Mouse (Mus musculus) left cerebral cortex, adult 18-20 months (tissue): ENCODE results near the gene Sox5. TPM values are rescaled to one million over a fixed set of nuclear protein-coding genes. Genes with fewer than 3 reads are reported as not detected.

Experiments
- DNase-seq, 2 experiments: peaks; one replicate each; pipeline ENCODE4 v3.0.0; 2021 to 2022; ENCODE audit warnings: low spot score in 2 of 2, mixed read lengths in 1 of 2
- total RNA-seq, 2 experiments: library from RNA; stranded (reverse); gene quantifications; 2 replicates each; pipeline ENCODE4 v1.2.3; 2021

Sox5 gene
- total RNA-seq, 2 experiments from 2014 or later, result 49.5 to 54.4 TPM

DNA sequence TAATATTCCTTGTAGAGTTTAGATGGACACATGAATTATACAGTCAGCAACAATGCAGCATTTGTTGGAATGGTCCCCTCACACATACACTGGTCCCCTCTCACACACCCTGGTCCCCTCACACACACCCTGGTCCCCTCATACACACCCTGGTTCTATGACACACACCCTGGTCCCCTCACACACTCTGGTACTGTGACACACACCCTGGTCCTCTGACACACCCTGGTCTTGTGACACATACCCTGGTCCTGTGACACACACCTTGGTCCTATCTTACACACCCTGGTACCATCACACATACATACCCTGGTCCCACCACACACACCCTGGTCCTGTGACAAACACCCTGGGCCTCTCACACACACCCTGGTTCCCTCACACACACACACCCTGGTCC lies 794.2 kb downstream of the Sox5 start:
- DNase-seq, result no peak

DNA sequence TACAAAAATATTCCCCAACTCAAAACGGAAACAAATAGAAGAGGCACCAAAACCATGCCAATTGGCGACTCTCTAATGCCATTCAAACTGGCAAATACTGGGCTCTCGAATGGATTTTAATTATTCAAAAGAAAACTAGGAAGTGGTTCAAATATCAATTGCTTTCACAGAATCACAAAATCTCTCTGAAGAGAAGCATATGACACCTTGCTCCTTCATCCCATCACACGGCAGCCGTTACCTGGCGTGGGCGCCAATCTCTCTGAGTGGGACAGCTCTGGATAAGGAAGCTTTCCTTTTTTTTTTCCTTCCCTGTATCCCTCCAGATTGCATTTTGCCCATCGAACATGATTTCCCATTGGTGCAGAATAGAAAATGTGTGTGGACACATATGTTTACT lies 801.6 kb downstream of the Sox5 start:
- no peak for DNase-seq

- peak in 1 of 2 experiments; percentile 15 for DNase-seq
Observed at GRCm38 (mm10) chr6:143967724-143968400, 813.9 kb downstream of the Sox5 start.

- no peak for DNase-seq
Observed at GRCm38 (mm10) chr6:143960487-143960886, 821.3 kb downstream of the Sox5 start.

DNA sequence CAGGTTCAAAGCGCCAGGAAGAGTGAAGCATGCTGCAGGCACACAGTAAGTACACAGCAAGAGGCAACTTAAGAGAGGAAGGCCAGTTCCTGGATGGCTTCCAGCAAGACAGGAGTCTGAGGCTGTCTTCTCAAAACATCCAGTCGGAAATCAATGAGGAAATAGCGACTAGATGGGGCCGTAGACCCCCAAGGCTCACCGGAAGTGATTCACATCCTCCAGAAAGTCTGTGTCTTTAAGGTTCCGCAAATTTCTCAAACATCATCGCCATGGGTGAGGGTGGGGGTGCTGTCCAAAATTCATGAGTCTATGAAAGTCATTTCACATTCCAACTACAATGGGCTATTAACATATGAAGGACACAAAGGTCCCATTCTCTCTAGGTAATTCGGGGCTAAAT lies 821.7 kb downstream of the Sox5 start:
- DNase-seq, result no peak

- peak in 1 of 2 experiments; percentile 12 for DNase-seq
Observed at GRCm38 (mm10) chr6:143958372-143958771, 823.4 kb downstream of the Sox5 start.

DNA sequence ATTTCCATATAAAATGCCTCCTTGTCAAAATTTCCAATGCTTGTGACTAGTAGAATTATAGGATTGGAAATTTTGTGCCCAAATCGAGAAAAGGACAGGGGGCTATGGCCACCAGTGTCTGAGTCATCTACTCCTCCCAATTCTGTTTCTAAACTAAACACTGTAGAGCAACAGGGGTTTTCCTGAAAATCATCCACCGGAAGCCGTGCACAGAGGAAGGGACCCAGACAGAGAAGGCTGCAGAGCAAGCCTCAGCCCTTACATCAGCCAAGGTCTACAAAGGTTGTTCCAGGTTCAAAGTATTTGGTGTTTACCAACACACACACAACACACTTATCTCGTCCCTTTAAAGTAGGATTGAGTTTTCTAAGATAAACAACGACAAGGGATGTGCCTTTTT lies 824.7 kb downstream of the Sox5 start:
- no peak for DNase-seq

DNA sequence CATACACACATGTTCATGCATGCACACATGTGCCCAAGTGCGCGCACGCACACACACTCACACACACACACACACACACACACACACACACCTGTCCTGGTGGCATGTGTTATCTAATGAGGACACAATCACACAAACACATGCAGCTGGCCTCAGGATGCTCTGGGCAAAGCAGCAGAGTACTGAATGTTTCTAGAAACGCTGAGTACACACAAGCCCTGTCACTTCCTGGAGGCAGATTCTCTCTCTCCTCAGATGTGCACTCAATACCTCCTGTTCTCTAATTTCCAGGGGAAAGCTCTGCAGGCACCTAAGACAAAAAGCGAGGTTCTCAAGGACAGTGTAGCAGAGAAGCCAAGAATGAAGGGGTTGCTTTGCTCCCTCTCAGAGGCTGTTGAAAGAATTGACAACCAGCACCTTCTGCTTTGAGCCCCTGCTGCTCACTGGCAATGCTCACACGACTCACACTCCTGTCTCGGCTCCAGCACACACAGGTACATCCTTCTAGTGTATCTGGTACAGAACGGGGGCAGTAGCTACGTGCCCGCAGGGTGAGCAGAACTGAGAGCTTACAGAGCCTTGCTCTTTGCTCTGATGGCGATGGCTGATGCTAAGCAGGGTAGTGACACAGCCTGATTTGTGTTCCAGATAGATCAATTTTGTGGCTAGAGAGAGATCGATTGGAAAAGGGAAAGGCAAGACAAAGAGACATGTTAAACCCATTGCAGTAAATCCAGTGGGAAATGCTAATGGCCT lies 833.0 kb downstream of the Sox5 start:
- DNase-seq, result no peak

DNA sequence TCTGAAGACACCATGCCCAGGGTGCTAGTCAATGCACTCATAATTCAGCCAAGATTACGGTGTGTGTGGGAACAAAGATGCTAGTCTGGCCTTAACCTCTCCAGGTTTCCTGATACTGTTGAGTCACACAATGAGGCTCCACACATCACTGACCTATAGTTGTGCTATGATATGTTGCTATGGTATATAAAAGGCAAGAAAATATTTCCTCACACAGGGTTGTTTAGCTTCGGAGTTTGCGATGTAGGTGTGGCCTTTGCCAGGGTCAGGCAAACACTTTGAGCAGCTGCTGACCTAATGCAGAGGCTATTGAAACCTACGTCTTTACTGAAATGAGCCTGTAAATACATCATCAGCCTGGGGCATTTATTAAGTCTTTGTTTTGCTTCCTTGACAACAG lies 833.7 kb downstream of the Sox5 start:
- no peak for DNase-seq

DNA sequence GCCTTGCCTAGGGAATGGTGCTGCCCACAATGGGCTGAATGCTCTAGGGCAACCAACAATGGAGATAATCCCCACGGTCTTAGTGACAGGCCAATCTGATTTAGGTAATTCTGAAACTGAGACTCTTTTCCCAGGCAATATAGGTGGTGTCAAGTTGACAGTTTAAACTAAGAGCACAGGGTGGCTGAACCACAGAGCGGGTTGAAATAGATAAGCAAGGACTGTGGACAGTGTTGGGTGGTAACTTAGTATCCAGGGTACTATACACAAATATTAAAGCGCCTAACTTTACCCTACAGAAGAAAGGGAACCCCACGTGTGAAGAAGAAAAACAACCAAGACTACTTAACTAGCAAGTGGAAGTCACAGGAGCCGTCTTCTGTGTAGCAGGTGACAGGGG lies 838.7 kb downstream of the Sox5 start:
- no peak for DNase-seq

GRCm38 (mm10) chr6:143941291-143941785 lies 840.4 kb downstream of the Sox5 start:
- DNase-seq, result no peak

- no peak for DNase-seq
Observed at GRCm38 (mm10) chr6:143923146-143923545, 858.6 kb downstream of the Sox5 start.

DNA sequence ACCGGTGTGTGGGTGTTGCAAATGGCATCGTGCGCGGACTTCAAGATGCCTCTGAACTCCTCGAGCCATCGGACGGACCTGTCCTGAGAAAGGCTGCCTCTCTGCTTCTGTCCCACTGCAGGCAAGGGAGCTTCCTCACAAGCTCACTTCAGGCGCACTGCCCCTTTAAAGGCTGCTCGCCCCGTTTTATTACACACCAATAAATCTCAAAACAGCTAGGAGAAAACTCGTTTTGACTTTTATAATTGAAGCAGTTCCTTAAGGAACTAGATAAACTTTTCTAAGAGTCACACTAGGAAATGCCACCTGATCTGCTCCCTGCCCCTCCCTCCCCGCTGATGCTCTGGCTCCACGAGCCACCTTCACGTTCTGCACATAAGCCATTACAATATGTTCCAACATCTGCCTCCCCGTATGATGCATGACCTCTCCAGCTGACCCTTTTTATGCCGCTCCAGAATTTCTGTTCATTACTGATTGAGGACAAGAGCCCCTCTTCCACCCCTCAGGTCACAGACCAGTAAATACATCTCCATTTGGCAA lies 863.3 kb downstream of the Sox5 start:
- no peak for DNase-seq

DNA sequence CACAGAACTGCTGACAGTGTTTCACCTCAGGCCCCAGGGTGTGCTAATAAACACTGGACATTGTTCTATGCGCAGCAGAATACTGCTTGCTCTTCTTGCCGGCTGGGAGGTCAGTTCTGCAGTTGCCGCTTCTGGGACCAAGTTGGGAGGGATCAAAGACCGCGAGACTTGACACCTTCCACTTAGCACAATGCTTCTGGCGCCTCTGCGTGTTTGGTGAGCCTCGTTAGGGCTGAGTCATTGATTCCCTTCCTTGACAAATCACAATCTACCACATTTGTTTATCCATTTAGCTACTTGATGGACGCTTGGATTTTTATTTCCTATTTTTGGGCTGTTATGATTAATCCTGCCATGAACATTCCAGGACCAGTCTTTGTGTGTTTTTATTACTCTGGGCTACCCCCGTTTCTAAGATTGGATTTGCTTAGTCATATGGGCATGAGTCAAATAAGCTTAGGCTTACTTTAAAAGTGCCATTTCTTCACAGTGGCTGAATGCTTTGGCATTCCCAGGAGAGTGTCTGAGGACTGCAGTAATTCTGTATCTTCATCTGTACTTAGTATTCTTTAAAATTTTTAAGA lies 865.5 kb downstream of the Sox5 start:
- no peak for DNase-seq

DNA sequence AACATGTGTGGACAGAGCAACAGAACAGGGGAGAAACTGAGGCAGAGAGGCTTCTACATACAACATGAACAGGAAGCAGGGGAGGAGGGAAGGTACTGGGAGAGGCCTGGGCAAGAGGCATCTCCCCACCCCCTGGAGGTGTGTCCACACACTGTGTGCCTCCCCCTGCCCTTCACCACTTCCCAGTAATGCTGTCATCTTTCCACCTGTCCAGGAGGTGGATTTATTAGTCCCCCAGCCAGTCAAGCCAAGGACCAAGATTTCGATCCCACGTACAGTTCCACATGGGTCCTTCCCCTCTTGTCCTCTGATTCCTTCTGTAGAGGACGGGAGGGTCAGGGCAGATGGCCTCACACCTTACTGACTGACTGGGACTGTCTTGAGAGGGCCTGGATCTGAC lies 866.1 kb downstream of the Sox5 start:
- no peak for DNase-seq

DNA sequence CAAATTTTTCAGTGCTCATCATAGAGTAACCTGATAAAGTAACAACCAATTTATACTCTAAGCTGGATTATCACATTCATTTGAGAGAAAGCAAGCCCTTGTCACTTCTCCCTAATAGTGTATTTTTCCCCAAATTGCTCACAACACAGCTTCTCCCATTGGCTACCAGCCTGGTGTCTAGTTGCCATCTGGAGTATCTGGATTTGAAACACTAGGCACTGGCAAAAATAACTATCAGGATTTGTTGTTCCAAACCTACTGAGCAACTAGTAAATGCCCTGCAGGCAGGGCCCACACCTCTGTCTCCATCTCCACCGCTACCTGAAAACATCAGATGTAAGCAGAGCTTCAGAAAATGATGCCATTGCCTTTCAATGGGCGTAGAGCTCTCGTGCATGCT lies 869.5 kb downstream of the Sox5 start:
- DNase-seq, result no peak

- no peak for DNase-seq
Observed at GRCm38 (mm10) chr6:143904693-143905031, 877.1 kb downstream of the Sox5 start.

- no peak for DNase-seq
Observed at GRCm38 (mm10) chr6:143903981-143904692, 877.6 kb downstream of the Sox5 start.

GRCm38 (mm10) chr6:143900871-143901270 lies 880.9 kb downstream of the Sox5 start:
- no peak for DNase-seq

GRCm38 (mm10) chr6:143895092-143895491 lies 886.7 kb downstream of the Sox5 start:
- no peak for DNase-seq

GRCm38 (mm10) chr6:143892869-143893268 lies 888.9 kb downstream of the Sox5 start:
- DNase-seq, result no peak
